Mouse (Mus musculus) left cerebral cortex, adult 11 months (tissue): ENCODE measurements around the gene Olfr393.

ENCODE experiments used
- DNase-seq: peaks from one replicate; pipeline ENCODE4 v3.0.0; 2022; ENCODE audit warnings: low spot score

The Olfr393 gene

DNA sequence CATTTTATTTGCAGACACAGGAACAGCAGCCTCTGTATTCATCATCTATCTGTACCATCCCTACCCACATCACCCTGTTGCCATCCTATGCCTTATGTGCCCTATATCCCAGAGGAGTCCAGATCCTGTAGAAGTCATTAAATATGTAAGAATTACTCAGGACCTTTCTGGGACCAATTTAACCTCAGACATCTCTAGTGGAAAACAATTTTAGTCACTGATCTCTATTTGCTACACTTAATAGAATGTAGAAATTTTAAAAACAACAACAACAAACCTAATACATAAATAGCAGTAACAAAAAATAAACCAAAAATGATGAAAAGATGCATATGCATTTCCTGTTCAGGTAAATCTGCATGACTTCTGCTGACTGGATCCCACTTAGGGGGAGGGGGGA is at the start of gene Olfr393:
Gene Olfr393, minus strand, starts transcription at position 101 of the 400 bp plus-strand sequence.
- no peak for DNase-seq

DNA sequence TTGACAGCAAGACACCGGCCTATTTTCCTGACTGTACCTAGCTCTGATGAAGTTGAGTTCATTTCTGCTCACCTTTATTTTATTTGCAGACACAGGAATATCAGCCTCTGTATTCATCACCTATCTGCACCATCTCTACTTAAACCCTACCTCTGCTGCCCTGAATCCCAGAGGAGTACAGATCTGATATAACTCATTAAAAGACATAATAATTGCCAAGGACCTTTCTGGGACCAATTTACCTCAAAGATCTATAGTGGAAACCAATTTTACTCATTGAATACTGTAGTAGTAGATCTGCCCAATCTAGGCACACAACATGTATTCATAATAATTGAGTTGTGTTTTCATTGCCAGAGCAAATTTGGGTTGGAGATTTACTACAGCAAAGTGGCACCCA is 39.4 kb upstream of the Olfr393 start, which contains the start of gene Olfr394:
Gene Olfr394, minus strand, starts transcription at position 101 of the 400 bp plus-strand sequence.
- DNase-seq = no peak

DNA sequence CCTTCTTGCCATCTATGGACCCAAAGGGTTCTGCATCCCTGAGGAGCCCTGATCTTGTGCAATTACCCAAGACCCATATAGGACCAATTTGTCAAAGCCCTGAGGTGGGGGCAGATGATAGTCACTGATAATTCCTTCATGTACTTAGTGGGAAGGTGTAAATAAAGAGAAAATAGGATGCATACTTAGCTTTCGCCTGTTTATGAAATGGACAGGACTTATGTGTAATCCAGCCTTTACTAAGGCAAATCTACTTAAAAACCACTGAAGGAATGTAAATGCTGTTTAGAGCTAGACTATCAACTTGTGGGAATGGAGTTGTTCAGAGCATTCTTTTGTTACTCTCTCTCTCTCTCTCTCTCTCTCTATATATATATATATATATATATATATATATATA is 34.3 kb downstream of the Olfr393 start, which contains the start of gene Olfr392:
Gene Olfr392, minus strand, starts transcription at position 101 of the 400 bp plus-strand sequence.
- DNase-seq = no peak

DNA sequence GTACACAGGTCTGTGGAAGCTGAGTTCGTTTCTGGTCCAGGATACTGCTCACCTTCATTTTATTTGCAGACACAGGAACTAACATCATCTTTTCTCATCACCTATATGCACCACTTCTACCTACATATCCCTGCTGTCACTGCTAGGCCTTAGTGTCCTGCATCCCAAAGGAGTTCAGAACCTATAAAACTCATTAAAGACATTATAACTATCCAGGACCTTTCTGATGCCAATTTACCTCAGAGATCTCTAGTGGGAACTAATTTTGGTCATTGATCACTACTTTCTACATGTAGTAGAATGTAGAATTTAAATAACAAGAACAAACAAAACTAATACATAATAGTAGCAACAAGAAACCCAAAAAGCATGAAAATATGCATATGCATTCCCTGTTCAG is 48.3 kb downstream of the Olfr393 start, which contains the start of gene Olfr391-ps:
Gene Olfr391-ps, minus strand, starts transcription at position 101 of the 400 bp plus-strand sequence.
- DNase-seq = no peak
